Mouse (Mus musculus) kidney, adult 9 months (tissue): ENCODE results near the gene Grik1.

Experiments used
- DNase-seq: peaks from one replicate; pipeline ENCODE4 v3.0.0; 2022

The Grik1 gene

DNA sequence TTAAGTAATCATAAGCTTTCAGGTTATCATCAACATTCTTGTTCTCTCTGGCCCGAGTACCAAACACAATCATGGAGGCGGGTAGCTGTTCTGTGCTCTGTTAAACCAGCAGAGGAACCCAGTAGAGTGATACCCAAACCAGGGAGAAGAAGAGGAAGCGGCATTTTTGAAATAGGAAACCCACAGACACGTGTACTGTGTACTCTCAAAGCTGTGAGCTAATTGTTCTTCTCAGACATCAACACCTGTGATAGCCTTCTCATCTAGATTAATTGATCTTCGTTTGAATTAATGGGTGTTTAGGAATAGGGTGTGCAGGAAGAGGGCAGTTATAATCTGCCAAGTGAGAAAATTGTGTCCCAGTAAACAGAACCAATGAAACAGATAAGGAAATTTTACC is 333.9 kb downstream of the Grik1 start:
- DNase-seq, result no peak

DNA sequence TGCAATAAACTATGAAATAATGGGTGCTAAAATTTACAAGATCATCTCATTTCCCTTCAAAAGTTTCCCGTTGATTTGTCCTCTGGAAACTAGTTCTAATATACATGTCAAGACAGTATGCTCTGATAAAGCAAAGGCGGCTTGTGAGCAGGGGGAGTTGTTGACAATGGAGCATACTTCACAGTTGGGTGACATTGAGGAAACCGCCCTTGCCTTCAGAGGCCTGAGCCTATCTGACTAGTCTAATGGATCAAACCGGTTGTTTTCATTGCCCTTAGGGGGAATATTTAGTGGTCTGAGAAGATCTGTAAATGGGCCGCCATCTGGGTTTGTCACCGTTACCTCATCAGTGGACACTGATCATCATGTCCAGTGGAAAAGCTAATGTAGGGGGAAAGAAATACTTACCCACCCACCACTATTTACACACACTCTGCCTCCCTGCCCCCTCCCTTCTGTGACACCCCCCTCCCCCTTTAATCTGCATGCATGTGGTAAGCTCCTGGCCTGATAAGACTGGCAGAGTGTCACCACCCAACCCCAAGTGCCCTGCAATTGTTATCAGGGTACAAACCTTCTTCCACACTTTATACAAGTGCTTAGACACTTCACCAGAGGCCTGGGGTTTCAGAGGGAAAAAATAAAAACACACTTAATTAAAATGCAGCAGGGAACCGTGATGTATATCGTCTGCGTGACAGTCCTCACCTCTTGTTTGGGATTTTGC is 335.2 kb downstream of the Grik1 start:
- DNase-seq, result no peak

DNA sequence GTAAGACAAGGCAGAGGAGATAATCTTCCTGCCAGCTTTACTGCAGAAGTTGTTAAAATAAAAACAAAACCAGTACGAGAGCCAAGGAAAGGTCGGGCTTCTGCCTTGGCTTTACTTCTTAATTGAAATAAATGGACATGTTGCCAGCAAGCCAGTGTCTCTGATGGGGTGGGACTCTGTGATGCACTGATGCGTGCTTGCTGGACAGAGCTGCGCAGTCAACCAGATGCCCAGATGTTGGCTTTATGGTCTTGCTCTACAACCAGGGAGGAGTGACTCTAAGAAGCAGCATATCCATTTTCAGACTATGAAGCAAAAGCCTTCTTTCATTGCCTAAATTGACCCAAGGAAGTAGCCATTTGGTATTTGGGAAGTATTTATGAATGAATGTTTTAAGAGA is 336.9 kb downstream of the Grik1 start:
- no peak for DNase-seq

DNA sequence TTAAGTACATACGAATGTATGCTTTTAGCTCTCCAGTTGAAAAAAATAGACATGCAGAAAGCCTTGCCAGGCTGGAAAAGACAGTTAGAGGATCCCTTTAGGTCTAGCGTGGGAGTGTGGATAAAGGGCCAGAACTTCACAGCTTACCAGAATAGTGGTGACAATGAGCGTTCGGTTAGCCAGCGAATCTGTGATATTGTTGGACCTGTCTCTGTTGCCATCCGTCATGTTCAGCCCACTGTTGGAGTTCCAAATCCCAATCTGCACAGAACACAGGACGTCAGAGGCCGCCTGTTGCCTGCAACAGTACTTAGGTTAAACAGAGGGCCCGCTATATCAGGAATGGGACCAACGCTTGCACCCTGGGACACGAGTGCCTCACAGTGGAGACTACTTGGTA is 340.2 kb downstream of the Grik1 start:
- no peak for DNase-seq

GRCm38 (mm10) chr16:87948122-87948521 is 341.9 kb downstream of the Grik1 start:
- no peak for DNase-seq

GRCm38 (mm10) chr16:87944318-87944717 is 345.7 kb downstream of the Grik1 start:
- DNase-seq, result no peak

GRCm38 (mm10) chr16:87942103-87942865 is 347.8 kb downstream of the Grik1 start:
- DNase-seq, result no peak

- no peak for DNase-seq
Observed at GRCm38 (mm10) chr16:87934685-87935084, 355.4 kb downstream of the Grik1 start.

GRCm38 (mm10) chr16:87931358-87931757 is 358.7 kb downstream of the Grik1 start:
- DNase-seq, result no peak

DNA sequence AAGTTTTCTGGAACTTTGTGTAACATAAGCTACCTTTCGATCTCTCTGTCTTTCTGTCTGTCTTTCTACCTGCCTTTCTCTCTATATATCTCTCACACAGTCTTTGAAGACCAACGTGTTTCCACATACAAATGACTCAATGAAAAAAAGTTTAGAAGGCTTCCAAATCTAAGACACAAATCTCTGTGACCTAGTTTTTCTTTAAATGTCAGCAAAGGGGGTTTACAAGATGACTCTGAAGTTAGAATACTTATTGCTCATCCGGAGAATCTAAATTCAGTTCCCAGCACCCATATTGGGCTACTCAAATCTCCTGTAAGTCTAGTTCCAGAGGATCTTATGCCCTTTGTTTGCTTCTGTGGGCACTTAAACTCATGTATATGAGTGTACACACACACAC is 359.5 kb downstream of the Grik1 start:
- no peak for DNase-seq

GRCm38 (mm10) chr16:87928671-87929070 is 361.4 kb downstream of the Grik1 start:
- no peak for DNase-seq

DNA sequence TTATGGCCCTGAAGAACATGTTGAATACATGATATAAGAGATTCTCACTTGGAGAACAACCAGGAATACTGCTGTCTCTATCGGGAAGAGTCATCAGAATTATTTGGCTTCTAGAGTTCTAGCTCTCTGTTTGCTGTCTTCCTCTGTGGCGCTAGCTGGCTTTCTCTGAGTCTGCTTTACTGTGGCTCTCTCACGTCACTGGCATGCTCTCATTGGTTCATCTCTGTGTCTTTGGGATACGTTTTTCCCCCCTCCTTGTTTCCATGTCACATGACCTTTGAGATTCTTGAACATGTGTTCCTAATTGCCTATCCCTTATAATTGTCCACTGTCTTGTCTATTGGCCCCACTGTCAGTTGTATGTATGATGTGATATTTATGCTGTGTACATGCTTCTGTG is 372.2 kb downstream of the Grik1 start:
- no peak for DNase-seq

DNA sequence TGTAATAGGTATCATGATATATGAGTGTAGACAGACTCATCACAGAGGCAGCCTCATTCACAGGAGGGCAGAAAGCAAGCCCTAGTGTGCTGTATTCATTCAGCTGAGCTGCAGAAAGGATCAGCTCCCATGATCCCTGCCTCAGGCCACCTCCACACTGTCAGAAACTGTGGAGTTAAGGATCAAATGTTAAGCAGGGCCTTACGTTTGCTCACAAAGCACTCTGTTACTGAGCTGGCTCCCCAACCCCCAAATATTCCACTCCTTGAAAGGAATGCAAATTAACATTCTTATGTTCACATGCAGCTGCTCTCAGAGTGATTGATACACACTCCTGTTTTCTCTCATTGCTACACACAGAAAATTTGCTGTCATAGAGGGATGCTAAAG is 372.9 kb downstream of the Grik1 start:
- DNase-seq, result no peak

DNA sequence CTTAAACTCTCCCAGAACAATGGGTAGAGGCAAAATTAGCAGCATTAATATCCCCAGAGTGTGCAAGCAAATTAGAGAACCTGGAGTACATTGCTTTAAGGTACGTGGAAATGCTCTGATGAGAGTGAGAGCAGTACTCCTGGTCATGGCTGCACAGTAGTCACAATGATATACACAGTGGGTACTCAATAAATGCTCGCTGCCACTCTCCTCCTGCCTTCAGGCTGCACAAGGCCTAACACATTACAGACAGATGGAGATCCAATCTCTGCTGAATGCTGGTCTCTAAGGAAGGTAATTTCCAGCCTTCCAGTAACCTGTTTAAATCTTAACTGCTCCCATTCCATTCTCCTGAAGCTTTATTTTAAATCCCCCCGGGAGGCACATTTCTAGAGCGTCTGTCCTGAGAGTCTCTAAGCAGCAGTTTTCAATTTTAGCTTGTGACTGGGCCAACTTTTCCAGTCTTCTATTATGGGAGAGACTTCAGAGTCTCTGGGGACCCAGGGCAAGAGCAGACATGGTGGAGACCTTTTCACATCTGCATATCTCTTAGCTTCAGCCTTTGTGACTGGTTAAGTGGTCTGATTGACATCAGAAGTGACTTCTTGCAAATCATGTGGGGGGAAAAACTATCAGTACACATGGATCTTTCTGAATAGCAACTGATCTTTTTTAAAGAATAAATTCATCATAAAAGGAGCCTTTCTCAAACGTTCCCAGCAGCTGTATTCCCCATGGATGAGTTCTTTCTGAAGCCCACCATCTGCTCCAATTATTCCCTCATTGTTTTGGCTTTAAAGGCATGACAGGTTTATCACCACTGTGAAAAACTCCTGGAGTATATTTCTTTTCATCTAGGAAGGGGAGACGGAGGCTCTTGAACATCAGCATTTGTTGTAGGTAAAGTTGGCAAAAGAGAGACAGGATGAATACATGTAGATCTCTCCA is 373.6 kb downstream of the Grik1 start:
- no peak for DNase-seq

DNA sequence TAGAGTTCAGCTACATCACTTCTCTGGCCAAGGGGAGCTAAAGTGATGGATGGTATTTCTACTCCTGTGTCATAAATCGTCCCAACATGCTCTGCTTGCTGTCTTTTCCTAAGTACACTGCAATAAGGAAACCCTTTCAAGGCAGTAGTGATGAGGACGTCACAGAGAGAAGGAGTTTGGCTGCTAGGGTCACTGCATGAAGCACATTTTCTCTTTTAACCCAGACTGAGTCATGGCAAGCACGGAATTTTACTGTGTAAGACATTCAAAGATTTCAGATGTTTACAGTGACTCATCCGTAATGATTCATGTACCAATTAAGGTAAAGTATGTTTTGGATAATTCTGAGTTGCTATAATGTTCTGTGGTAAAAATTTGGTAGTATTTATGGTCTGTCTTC is 374.9 kb downstream of the Grik1 start:
- DNase-seq, result no peak

DNA sequence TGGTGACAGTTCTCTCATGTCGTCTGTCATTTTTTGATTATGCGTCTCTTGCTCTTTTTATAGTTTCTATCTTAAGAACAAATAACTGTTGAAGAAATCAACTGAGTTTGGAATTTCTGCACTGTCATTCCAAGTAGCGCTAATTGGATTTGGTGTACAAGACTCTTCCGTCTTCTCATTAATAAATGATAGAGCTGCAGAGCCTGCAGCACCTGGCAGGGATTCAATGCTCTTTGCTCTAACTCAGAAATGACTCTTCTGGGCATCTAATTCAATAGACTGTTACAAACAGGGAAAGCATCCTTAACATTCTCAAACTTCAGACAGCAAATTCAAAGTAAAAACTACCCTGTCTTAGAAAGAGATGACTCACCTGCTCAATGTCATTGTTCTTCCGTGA is 376.3 kb downstream of the Grik1 start:
- peak; percentile 82 for DNase-seq

GRCm38 (mm10) chr16:87911201-87911600 is 378.9 kb downstream of the Grik1 start:
- peak; percentile 59 for DNase-seq

DNA sequence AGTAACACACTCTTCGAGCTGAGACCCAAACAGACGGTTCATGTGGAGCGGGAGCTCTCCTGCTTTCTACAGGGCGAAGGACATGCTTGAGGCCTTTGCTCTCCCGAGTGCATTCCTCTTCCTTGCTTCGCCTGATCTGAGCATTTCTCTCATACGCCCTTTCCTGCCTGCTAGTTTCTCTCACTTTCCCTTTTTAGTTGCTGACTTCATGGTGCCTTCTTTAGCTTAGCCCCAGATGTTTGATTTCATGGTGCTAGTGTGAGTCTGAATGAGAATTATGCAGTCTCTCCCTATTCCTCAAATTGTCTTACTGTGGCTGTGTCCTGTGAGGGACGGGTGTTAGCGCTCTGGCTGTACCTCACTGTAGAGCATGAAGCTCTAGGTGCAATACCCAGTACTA is 388.0 kb downstream of the Grik1 start:
- DNase-seq, result no peak

- no peak for DNase-seq
Observed at GRCm38 (mm10) chr16:87901189-87901588, 388.9 kb downstream of the Grik1 start.

DNA sequence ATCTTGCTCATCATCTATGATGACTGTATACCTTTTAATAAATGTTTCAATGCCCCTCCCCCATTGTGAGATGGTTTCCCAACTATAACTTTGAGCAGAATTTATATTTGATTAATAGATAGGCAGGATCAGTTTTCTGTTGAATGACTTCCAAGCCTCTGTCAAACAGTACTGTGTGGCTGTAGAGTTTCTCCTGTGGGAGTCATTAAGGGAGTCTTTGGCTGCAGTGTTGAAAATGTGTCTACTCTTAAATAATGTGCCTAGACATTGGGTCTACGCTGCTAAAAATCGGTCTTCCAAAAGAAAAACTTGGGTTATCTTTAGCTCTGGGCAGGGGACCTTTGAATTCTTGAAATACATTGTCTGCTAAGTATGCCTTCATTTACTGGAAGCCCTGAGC is 414.1 kb downstream of the Grik1 start:
- no peak for DNase-seq

GRCm38 (mm10) chr16:87864526-87864925 is 425.5 kb downstream of the Grik1 start:
- DNase-seq, result no peak

- DNase-seq, result no peak
Observed at GRCm38 (mm10) chr16:87861722-87862121, 428.3 kb downstream of the Grik1 start.

DNA sequence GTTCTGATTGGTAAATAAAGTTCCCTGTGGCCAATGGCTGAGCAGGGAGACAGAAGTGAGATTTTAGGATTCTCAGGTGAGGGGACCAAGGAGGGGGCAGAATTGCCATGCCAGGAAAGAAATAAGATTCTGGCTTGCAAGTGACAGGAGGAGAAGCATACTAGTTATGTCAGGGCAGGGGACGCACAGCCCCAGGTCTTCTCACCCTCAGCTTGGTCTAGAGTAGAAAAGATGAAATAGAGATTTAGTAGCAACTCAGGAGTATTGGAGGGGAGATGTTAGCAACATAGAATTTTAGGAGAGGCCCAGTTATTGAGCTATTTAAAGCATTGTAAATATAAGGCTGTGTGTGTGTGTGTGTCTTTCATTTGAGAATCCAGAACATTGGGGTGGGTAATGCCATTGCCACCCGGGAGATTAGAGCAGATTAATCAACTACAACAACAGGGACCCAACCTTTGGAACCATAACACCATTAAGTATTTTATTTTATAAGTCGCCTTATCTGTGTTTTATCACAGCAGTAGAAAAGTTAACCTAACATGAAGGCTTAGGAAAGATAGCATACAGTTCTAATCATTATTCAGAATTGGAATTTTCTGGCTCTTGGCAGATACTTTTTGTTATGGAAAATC is 436.5 kb downstream of the Grik1 start:
- no peak for DNase-seq
